Comparison of ENCODE assay signal across 9 mouse cellular contexts in genomic region chr15:81361417-81362015, GRCm38 (mm10). TPM values are rescaled to one million over a fixed set of nuclear protein-coding genes. Genes with fewer than 3 reads are reported as not detected.
DNase-seq lines count a peak whose midpoint lies in the region; ATAC-seq and TF ChIP-seq lines count a peak whose summit lies in the region.
"Had no signal": no experiment of that assay in that cellular context is flagged by ENCODE, and none has a peak within 500 bp of the region (broad histone marks: within the 10 kb centered on the region; RNA-seq: fewer than 3 reads in every experiment).

No protein-coding gene starts in this region.

- H3K9ac ChIP-seq in kidney, embryonic 14.5 days (ENCODE audit: low read depth, low read length), result no peak overlapping the region
- no peak overlapping the region for H3K9ac ChIP-seq in hindbrain, postnatal 0 days (replicated peaks; ENCODE audit: low read length)
- H3K9ac ChIP-seq in midbrain, embryonic 14.5 days (replicated peaks; ENCODE audit: low read length), result no peak overlapping the region

- DNase-seq in kidney, adult 8-10 months, result no peak
- peak; percentile 36 for DNase-seq in c-Kit-positive CD71-positive TER-119-negative erythroid progenitor cells, embryonic 14.5 days (ENCODE audit: low read depth)
- DNase-seq in hindbrain, postnatal 0 days (ENCODE audit: low spot score), result no peak
- DNase-seq in midbrain, embryonic 14.5 days, result no peak
- no peak for DNase-seq in left cerebral cortex, adult 11 months (ENCODE audit: low spot score)

- H3K36me3 ChIP-seq in kidney, embryonic 14.5 days (ENCODE audit: control insufficient read depth, insufficient read depth, low read length), result peaks cover 37% of the 10 kb centered on the region
- H3K36me3 ChIP-seq in hindbrain, postnatal 0 days (ENCODE audit: insufficient read depth, low read length), result peaks cover 31% of the 10 kb centered on the region
- peaks cover 39% of the 10 kb centered on the region for H3K36me3 ChIP-seq in midbrain, embryonic 14.5 days (ENCODE audit: control insufficient read depth, insufficient read depth, low read length)

- H3K4me1 ChIP-seq in kidney, embryonic 14.5 days (ENCODE audit: control insufficient read depth, insufficient read depth, low read length), result peaks cover 13% of the 10 kb centered on the region; the same call in 1 of the 2 replicates
- H3K4me1 ChIP-seq in hindbrain, postnatal 0 days (ENCODE audit: insufficient read depth, low read length), result peaks cover 5% of the 10 kb centered on the region; the same call in 1 of the 2 replicates
- peaks cover 16% of the 10 kb centered on the region; the same call in 1 of the 2 replicates for H3K4me1 ChIP-seq in midbrain, embryonic 14.5 days (ENCODE audit: control insufficient read depth, insufficient read depth, low read length)

- 40% methylated on average over 10 of the region's 10 CpGs for WGBS in kidney, embryonic 14.5 days
- WGBS in hindbrain, postnatal 0 days, result 46% methylated on average over 10 of the region's 10 CpGs
- WGBS in midbrain, embryonic 14.5 days, result 47% methylated on average over 10 of the region's 10 CpGs

- H3K27ac ChIP-seq in kidney, embryonic 14.5 days (ENCODE audit: low read depth, low read length), result peak overlapping the region; percentile 64; the same call in 1 of the 2 replicates
- H3K27ac ChIP-seq in hindbrain, postnatal 0 days, result peak overlapping the region; percentile 84
- 0 out of 2 replicates have a peak overlapping the region, but pooled peaks have one; percentile 65 for H3K27ac ChIP-seq in midbrain, embryonic 14.5 days (replicated peaks; ENCODE audit: low read depth, low read length)

- no peak for TF ChIP-seq CTCF in hindbrain, postnatal 0 days (IDR thresholded peaks at IDR 0.05; ENCODE audit: low read depth)

- H3K4me3 ChIP-seq in kidney, embryonic 14.5 days (ENCODE audit: low read length), result no peak overlapping the region
- H3K4me3 ChIP-seq in hindbrain, postnatal 0 days (ENCODE audit: low read length), result no peak overlapping the region
- H3K4me3 ChIP-seq in midbrain, embryonic 14.5 days (replicated peaks; ENCODE audit: low read depth, low read length), result no peak overlapping the region

- no peaks in the 10 kb centered on the region for H3K27me3 ChIP-seq in kidney, embryonic 14.5 days (ENCODE audit: control insufficient read depth, insufficient read depth, low read length)
- H3K27me3 ChIP-seq in hindbrain, postnatal 0 days (ENCODE audit: insufficient read depth, low read length), result no peaks in the 10 kb centered on the region
- no peaks in the 10 kb centered on the region for H3K27me3 ChIP-seq in midbrain, embryonic 14.5 days (ENCODE audit: control insufficient read depth, insufficient read depth, low read length)
- H3K27me3 ChIP-seq: Patski had no signal

- H3K4me2 ChIP-seq in kidney, embryonic 14.5 days (replicated peaks; ENCODE audit: low read depth, low read length), result peak overlapping the region; percentile 67; the same call in 1 of the 2 replicates
- H3K4me2 ChIP-seq in hindbrain, postnatal 0 days (ENCODE audit: low read depth, low read length), result peak overlapping the region; percentile 97
- peak overlapping the region; percentile 79 for H3K4me2 ChIP-seq in midbrain, embryonic 14.5 days (ENCODE audit: low read length)

- ATAC-seq in kidney, embryonic 14.5 days (ENCODE audit: low FRiP score, low TSS enrichment), result no peak
- ATAC-seq in hindbrain, postnatal 0 days, result no peak
- ATAC-seq in midbrain, embryonic 14.5 days (ENCODE audit: low FRiP score, low TSS enrichment), result no peak
- no peak for ATAC-seq in activated CD4-positive, CD25-positive, alpha-beta regulatory T cell, adult 4 months
- no peak for ATAC-seq in erythroid progenitor cell, adult 5-6 weeks (replicated peaks; ENCODE audit: low FRiP score, poor library complexity, severe bottlenecking)

- no peaks in the 10 kb centered on the region for H3K9me3 ChIP-seq in kidney, embryonic 14.5 days (ENCODE audit: control insufficient read depth, low read length)
- no peaks in the 10 kb centered on the region for H3K9me3 ChIP-seq in hindbrain, postnatal 0 days (ENCODE audit: low read length)
- H3K9me3 ChIP-seq in midbrain, embryonic 14.5 days (ENCODE audit: control insufficient read depth, low read length), result no peaks in the 10 kb centered on the region

RNA-seq across cellular contexts. Expression of gene Slc25a17, which starts 0.9 kb away (rescaled TPM):
- polyA plus RNA-seq in kidney, embryonic 14.5 days (2014; fragmentation: Nextera tagmentation; extraction: Ambion mirVana), result 117 and 127 TPM in 2 replicates
- 57.9 and 66.3 TPM in 2 replicates for total RNA-seq in hindbrain, postnatal 0 days (2014; rRNA removed)
- polyA plus RNA-seq in hindbrain, postnatal 0 days (2015; fragmentation: Nextera tagmentation; extraction: Ambion mirVana), result 110 and 113 TPM in 2 replicates
- polyA plus RNA-seq in midbrain, embryonic 14.5 days (2014; fragmentation: Nextera tagmentation; extraction: Ambion mirVana), result 151 and 153 TPM in 2 replicates
- 100 to 1,000 TPM in 1 of 2 experiments, 10 to 100 TPM in 1; 97.9 to 108 TPM for polyA plus RNA-seq in activated CD4-positive, CD25-positive, alpha-beta regulatory T cell, adult 4 months (2017; shearing (Covaris generic))
- total RNA-seq in erythroid progenitor cell, adult 5-6 weeks (2015; ENCODE audit: low replicate concordance), result 18.0 and 36.0 TPM in 2 replicates
- 17.8 and 35.9 TPM in 2 replicates for total RNA-seq in erythroid progenitor cell, adult 5-6 weeks (2017; ENCODE audit: low replicate concordance)

RNA-seq across cellular contexts. Expression of gene St13, which starts 38.4 kb away (rescaled TPM):
- 171 and 181 TPM in 2 replicates for polyA plus RNA-seq in kidney, embryonic 14.5 days (2014; fragmentation: Nextera tagmentation; extraction: Ambion mirVana)
- total RNA-seq in hindbrain, postnatal 0 days (2014; rRNA removed), result 83.8 and 87.8 TPM in 2 replicates
- 209 and 221 TPM in 2 replicates for polyA plus RNA-seq in hindbrain, postnatal 0 days (2015; fragmentation: Nextera tagmentation; extraction: Ambion mirVana)
- 176 and 179 TPM in 2 replicates for polyA plus RNA-seq in midbrain, embryonic 14.5 days (2014; fragmentation: Nextera tagmentation; extraction: Ambion mirVana)
- polyA plus RNA-seq in activated CD4-positive, CD25-positive, alpha-beta regulatory T cell, adult 4 months (2017; shearing (Covaris generic)), result 100 to 1,000 TPM; 158 to 178 TPM
- total RNA-seq in erythroid progenitor cell, adult 5-6 weeks (2015; ENCODE audit: low replicate concordance), result 22.7 and 30.6 TPM in 2 replicates
- total RNA-seq in erythroid progenitor cell, adult 5-6 weeks (2017; ENCODE audit: low replicate concordance), result 34.4 and 46.5 TPM in 2 replicates

RNA-seq across cellular contexts. Expression of gene Xpnpep3, which starts 38.4 kb away (rescaled TPM):
- polyA plus RNA-seq in kidney, embryonic 14.5 days (2014; fragmentation: Nextera tagmentation; extraction: Ambion mirVana), result 5.5 and 10.0 TPM in 2 replicates
- total RNA-seq in hindbrain, postnatal 0 days (2014; rRNA removed), result 7.7 and 12.7 TPM in 2 replicates
- polyA plus RNA-seq in hindbrain, postnatal 0 days (2015; fragmentation: Nextera tagmentation; extraction: Ambion mirVana), result 6.5 and 6.7 TPM in 2 replicates
- 3.9 and 6.6 TPM in 2 replicates for polyA plus RNA-seq in midbrain, embryonic 14.5 days (2014; fragmentation: Nextera tagmentation; extraction: Ambion mirVana)
- 1 to 10 TPM; 8.6 to 9.4 TPM for polyA plus RNA-seq in activated CD4-positive, CD25-positive, alpha-beta regulatory T cell, adult 4 months (2017; shearing (Covaris generic))
- total RNA-seq in erythroid progenitor cell, adult 5-6 weeks (2015; ENCODE audit: low replicate concordance), result 12.6 and 16.9 TPM in 2 replicates
- 8.6 and 20.8 TPM in 2 replicates for total RNA-seq in erythroid progenitor cell, adult 5-6 weeks (2017; ENCODE audit: low replicate concordance)

RNA-seq across cellular contexts. Expression of gene Dnajb7, which starts 46.6 kb away (rescaled TPM):
- 1.3 and 1.5 TPM in 2 replicates for polyA plus RNA-seq in kidney, embryonic 14.5 days (2014; fragmentation: Nextera tagmentation; extraction: Ambion mirVana)
- total RNA-seq in hindbrain, postnatal 0 days (2014; rRNA removed), result not detected in 2 replicates
- 0.43 and 0.44 TPM in 2 replicates for polyA plus RNA-seq in hindbrain, postnatal 0 days (2015; fragmentation: Nextera tagmentation; extraction: Ambion mirVana)
- polyA plus RNA-seq in midbrain, embryonic 14.5 days (2014; fragmentation: Nextera tagmentation; extraction: Ambion mirVana), result 0.47 and 1.1 TPM in 2 replicates
- 1 to 10 TPM; 2.5 to 2.7 TPM for polyA plus RNA-seq in activated CD4-positive, CD25-positive, alpha-beta regulatory T cell, adult 4 months (2017; shearing (Covaris generic))
- total RNA-seq in erythroid progenitor cell, adult 5-6 weeks (2015; ENCODE audit: low replicate concordance), result not detected in 2 replicates
- total RNA-seq in erythroid progenitor cell, adult 5-6 weeks (2017; ENCODE audit: low replicate concordance), result not detected in 2 replicates
- polyA plus RNA-seq: Patski had no signal
